Mouse (Mus musculus): ENCODE measurements around the gene Abcb1a.
A peak's percentile ranks its signal among the peaks of the same experiment; 100 is the strongest.

Abcb1a gene

GRCm38 (mm10) chr5:8659911-8660737 lies at the start of gene Abcb1a:
Abcb1a (plus strand) TSS chr5:8660077.
- peak; percentile 41 for DNase-seq (ENCODE audit: low spot score)

GRCm38 (mm10) chr5:8622071-8622595 lies 37.7 kb upstream of the Abcb1a start:
- DNase-seq (ENCODE audit: low spot score) = peak; percentile 62

GRCm38 (mm10) chr5:8622596-8623231 lies 37.2 kb upstream of the Abcb1a start, which contains the start of gene Rundc3b:
Rundc3b (minus strand) TSS chr5:8622952.
- peak; percentile 87 for DNase-seq (ENCODE audit: low spot score)

- DNase-seq (ENCODE audit: low spot score) = no peak
Observed at GRCm38 (mm10) chr5:8632901-8633300, 27.0 kb upstream of the Abcb1a start.

GRCm38 (mm10) chr5:8634489-8634975 lies 25.3 kb upstream of the Abcb1a start:
- DNase-seq (ENCODE audit: low spot score) = no peak

GRCm38 (mm10) chr5:8648300-8648699 lies 11.6 kb upstream of the Abcb1a start:
- peak; percentile 0 for DNase-seq (ENCODE audit: low spot score)

- DNase-seq (ENCODE audit: low spot score) = no peak
Observed at GRCm38 (mm10) chr5:8648774-8649173, 11.1 kb upstream of the Abcb1a start.

- DNase-seq (ENCODE audit: low spot score) = peak; percentile 1
Observed at GRCm38 (mm10) chr5:8652085-8652484, 7.8 kb upstream of the Abcb1a start.

- peak; percentile 3 for DNase-seq (ENCODE audit: low spot score)
Observed at GRCm38 (mm10) chr5:8660738-8661151, 868 bp downstream of the Abcb1a start.

- DNase-seq (ENCODE audit: low spot score) = no peak
Observed at GRCm38 (mm10) chr5:8664678-8665077, 4.8 kb downstream of the Abcb1a start.

- DNase-seq (ENCODE audit: low spot score) = no peak
Observed at GRCm38 (mm10) chr5:8667758-8668474, 8.0 kb downstream of the Abcb1a start.

- DNase-seq (ENCODE audit: low spot score) = no peak
Observed at GRCm38 (mm10) chr5:8669606-8670005, 9.7 kb downstream of the Abcb1a start.

GRCm38 (mm10) chr5:8675262-8675951 lies 15.5 kb downstream of the Abcb1a start:
- no peak for DNase-seq (ENCODE audit: low spot score)

GRCm38 (mm10) chr5:8675952-8676262 lies 16.0 kb downstream of the Abcb1a start:
- DNase-seq (ENCODE audit: low spot score) = no peak

GRCm38 (mm10) chr5:8681166-8681565 lies 21.3 kb downstream of the Abcb1a start:
- DNase-seq (ENCODE audit: low spot score) = no peak

GRCm38 (mm10) chr5:8683686-8684085 lies 23.8 kb downstream of the Abcb1a start:
- no peak for DNase-seq (ENCODE audit: low spot score)

GRCm38 (mm10) chr5:8686071-8686470 lies 26.2 kb downstream of the Abcb1a start:
- DNase-seq (ENCODE audit: low spot score) = no peak

- DNase-seq (ENCODE audit: low spot score) = no peak
Observed at GRCm38 (mm10) chr5:8687550-8687949, 27.7 kb downstream of the Abcb1a start.

- no peak for DNase-seq (ENCODE audit: low spot score)
Observed at GRCm38 (mm10) chr5:8716061-8716460, 56.2 kb downstream of the Abcb1a start.

- DNase-seq (ENCODE audit: low spot score) = no peak
Observed at GRCm38 (mm10) chr5:8719556-8719955, 59.7 kb downstream of the Abcb1a start.

GRCm38 (mm10) chr5:8722224-8722623 lies 62.3 kb downstream of the Abcb1a start:
- DNase-seq (ENCODE audit: low spot score) = no peak

GRCm38 (mm10) chr5:8722867-8723266 lies 63.0 kb downstream of the Abcb1a start:
- no peak for DNase-seq (ENCODE audit: low spot score)
